Mouse (Mus musculus) bone marrow, adult 2 months (tissue): Measurements from ENCODE around the gene Brf1. TPM values are rescaled to one million over a fixed set of nuclear protein-coding genes. Genes with fewer than 3 reads are reported as not detected.

Source experiments
- H3K27ac ChIP-seq: fragments of 200-500 bp; 2 replicates; pipeline ENCODE4 v1.5.1; 2012; ENCODE audit warnings: low read depth, mild to moderate bottlenecking, control low read depth, inconsistent platforms, low read length; ENCODE audit not compliant: control insufficient read depth, poor library complexity, insufficient read depth
- H3K4me1 ChIP-seq: fragments of 200-500 bp; 2 replicates; pipeline ENCODE4 v1.6.1; 2011; ENCODE audit warnings: low read length; ENCODE audit not compliant: control insufficient read depth, insufficient read depth
- H3K4me3 ChIP-seq: fragments of 200-500 bp; replicated peaks from 2 replicates; pipeline ENCODE3; 2011; ENCODE audit warnings: mild to moderate bottlenecking, low read depth, low read length, control low read depth; ENCODE audit not compliant: control insufficient read depth
- CTCF ChIP-seq: fragments of 200-500 bp; IDR thresholded peaks from 2 replicates; pipeline ENCODE4 v1.5.1; 2011; ENCODE audit warnings: low read length, control low read depth; ENCODE audit not compliant: control insufficient read depth, insufficient read depth
- POLR2A ChIP-seq: fragments of 200-500 bp; IDR thresholded peaks from 2 replicates; pipeline ENCODE4 v1.6.1; 2011; ENCODE audit warnings: low read depth, mild to moderate bottlenecking, control low read depth, low read length, borderline replicate concordance; ENCODE audit not compliant: control insufficient read depth
- WGBS: fragments of 180-500 bp; shearing (Covaris S2); methylation state at CpG from one replicate; pipeline ENCODE4 v1.1.7; 2018; 5-methylcytosine and 5-hydroxymethylcytosine counted together
- polyA plus RNA-seq: library from polyadenylated mRNA; stranded (reverse); fragments of >200 nt; gene quantifications from 2 replicates; pipeline ENCODE4 v1.2.4, GENCODE M21; 2011; ENCODE audit warnings: low replicate concordance; ENCODE audit not compliant: missing spikeins, insufficient read depth, insufficient read length

Gene Brf1
- 54.8 and 94.0 TPM in 2 replicates for polyA plus RNA-seq

GRCm38 (mm10) chr12:113000294-113001132 lies at the start of gene Brf1:
TSS of gene Brf1 (minus strand) at chr12:113000704.
- H3K27ac ChIP-seq, result peak within 1 kb of the TSS; percentile 99
- under 1% methylated on average over 96 of the region's 96 CpGs for WGBS
- TF ChIP-seq CTCF (no peak), POLR2A (peak; percentile 82)
- H3K4me1 ChIP-seq, result peaks cover 2% of the 10 kb centered on the region
- H3K4me3 ChIP-seq, result peak within 1 kb of the TSS; percentile 95

GRCm38 (mm10) chr12:113049836-113050235 lies 49.3 kb upstream of the Brf1 start:
- TF ChIP-seq CTCF (no peak), POLR2A (no peak)
- H3K27ac ChIP-seq, result 0 out of 2 replicates have a peak overlapping the region, but pooled peaks have one; percentile 11
- 30% methylated on average over 9 of the region's 9 CpGs for WGBS
- no peak overlapping the region for H3K4me3 ChIP-seq
- peaks cover 2% of the 10 kb centered on the region; the same call in 1 of the 2 replicates for H3K4me1 ChIP-seq

- WGBS, result 90% methylated on average over 5 of the region's 5 CpGs
- Histone ChIP-seq H3K4me3 (no peak overlapping the region), H3K27ac (no peak overlapping the region), H3K4me1 (peaks cover 4% of the 10 kb centered on the region; the same call in 1 of the 2 replicates)
- TF ChIP-seq POLR2A (no peak), CTCF (no peak)
These were observed 47.6 kb upstream of the Brf1 start for GRCm38 (mm10) chr12:113048103-113048502.

GRCm38 (mm10) chr12:113046861-113047260 lies 46.4 kb upstream of the Brf1 start:
- Histone ChIP-seq H3K27ac (no peak overlapping the region), H3K4me1 (peaks cover 4% of the 10 kb centered on the region; the same call in 1 of the 2 replicates), H3K4me3 (no peak overlapping the region)
- TF ChIP-seq CTCF (no peak), POLR2A (no peak)
- 11% methylated on average over 15 of the region's 15 CpGs for WGBS

GRCm38 (mm10) chr12:113044916-113045677 lies 44.6 kb upstream of the Brf1 start:
- TF ChIP-seq POLR2A (no peak), CTCF (peak; percentile 32; the same call in 1 of the 2 replicates)
- H3K4me1 ChIP-seq, result peaks cover 6% of the 10 kb centered on the region; the same call in 1 of the 2 replicates
- H3K4me3 ChIP-seq, result no peak overlapping the region
- WGBS, result 76% methylated on average over 3 of the region's 3 CpGs
- H3K27ac ChIP-seq, result no peak overlapping the region

- Histone ChIP-seq H3K4me3 (no peak overlapping the region), H3K4me1 (peaks cover 6% of the 10 kb centered on the region; the same call in 1 of the 2 replicates), H3K27ac (no peak overlapping the region)
- 38% methylated on average over 2 of the region's 2 CpGs for WGBS
- TF ChIP-seq POLR2A, result no peak
These were observed 42.0 kb upstream of the Brf1 start for GRCm38 (mm10) chr12:113042543-113042942.

GRCm38 (mm10) chr12:113041481-113042439 lies 41.3 kb upstream of the Brf1 start:
- H3K27ac ChIP-seq, result no peak overlapping the region
- no peak for TF ChIP-seq CTCF
- no peak for TF ChIP-seq POLR2A
- peaks cover 6% of the 10 kb centered on the region; the same call in 1 of the 2 replicates for H3K4me1 ChIP-seq
- 65% methylated on average over 15 of the region's 15 CpGs for WGBS
- H3K4me3 ChIP-seq, result no peak overlapping the region
